Mouse (Mus musculus): ENCODE results near the gene Taok2. TPM values are rescaled to one million over a fixed set of nuclear protein-coding genes. Genes with fewer than 3 reads are reported as not detected.

Gene Taok2
- total RNA-seq, 1 experiment from 2014 or later: 89.5 TPM

- DNase-seq: peak; percentile 37
Observed at GRCm38 (mm10) chr7:126825403-126825802, 59.1 kb downstream of the Taok2 start.

- DNase-seq: no peak
Observed at GRCm38 (mm10) chr7:126823940-126824339, 60.6 kb downstream of the Taok2 start.

GRCm38 (mm10) chr7:126823202-126823711, 61.2 kb downstream of the Taok2 start:
- no peak for DNase-seq

- DNase-seq: peak; percentile 50
Observed at GRCm38 (mm10) chr7:126822741-126823140, 61.8 kb downstream of the Taok2 start.

- peak; percentile 82 for DNase-seq
Observed at GRCm38 (mm10) chr7:126821835-126822511, 62.5 kb downstream of the Taok2 start.

GRCm38 (mm10) chr7:126818818-126819217, 65.7 kb downstream of the Taok2 start:
- no peak for DNase-seq

- no peak for DNase-seq
Observed at GRCm38 (mm10) chr7:126817595-126817994, 66.9 kb downstream of the Taok2 start.

GRCm38 (mm10) chr7:126816494-126816893, 68.0 kb downstream of the Taok2 start:
- DNase-seq: no peak

GRCm38 (mm10) chr7:126815726-126816222, 68.7 kb downstream of the Taok2 start:
- no peak for DNase-seq

Other genes with a start within 250 kb of the Taok2 start
- 37.5 and 41.1 TPM in 2 replicates for gene Sgf29, start 235.4 kb downstream of the Taok2 start, total RNA-seq (2021)
- 29.6 and 31.0 TPM in 2 replicates for gene Sult1a1, start 208.3 kb downstream of the Taok2 start, total RNA-seq (2021)
- 83.3 and 85.8 TPM in 2 replicates for gene Bola2, start 189.3 kb downstream of the Taok2 start, total RNA-seq (2021)
- 12.8 and 17.5 TPM in 2 replicates for gene Slx1b, start 188.9 kb downstream of the Taok2 start, total RNA-seq (2021)
- gene Coro1a, start 176.9 kb downstream of the Taok2 start, total RNA-seq (2021): 3.5 and 8.0 TPM in 2 replicates
- gene Mapk3, start 125.1 kb downstream of the Taok2 start, total RNA-seq (2021): 142 and 170 TPM in 2 replicates
- gene Gdpd3, start 118.4 kb downstream of the Taok2 start, total RNA-seq (2021): 6.5 and 7.5 TPM in 2 replicates
- 122 and 181 TPM in 2 replicates for gene Ypel3, start 107.7 kb downstream of the Taok2 start, total RNA-seq (2021)
- gene Tbx6, start 103.2 kb downstream of the Taok2 start, total RNA-seq (2021): 0.67 and 1.6 TPM in 2 replicates
- gene Ppp4c, start 92.2 kb downstream of the Taok2 start, total RNA-seq (2021): 91.5 and 101 TPM in 2 replicates
- gene Fam57b, start 87.0 kb downstream of the Taok2 start, total RNA-seq (2021): 17.2 and 17.3 TPM in 2 replicates
- gene 4930451I11Rik, start 53.1 kb downstream of the Taok2 start, total RNA-seq (2021): not detected in 2 replicates
- 0.52 and 1.9 TPM in 2 replicates for gene Doc2a, start 37.3 kb downstream of the Taok2 start, total RNA-seq (2021)
- 23.2 and 39.1 TPM in 2 replicates for gene Hirip3, start 22.7 kb downstream of the Taok2 start, total RNA-seq (2021)
- gene Ino80e, start 22.3 kb downstream of the Taok2 start, total RNA-seq (2021): 44.4 and 50.5 TPM in 2 replicates
- 21.7 and 34.5 TPM in 2 replicates for gene Tmem219, start 38.2 kb upstream of the Taok2 start, total RNA-seq (2021)
- gene Kctd13, start 44.2 kb upstream of the Taok2 start, total RNA-seq (2021): 31.1 and 42.7 TPM in 2 replicates
- 1.6 and 2.5 TPM in 2 replicates for gene Asphd1, start 64.9 kb upstream of the Taok2 start, total RNA-seq (2021)
- gene Sez6l2, start 65.9 kb upstream of the Taok2 start, total RNA-seq (2021): 91.1 and 128 TPM in 2 replicates
- 95.1 and 99.5 TPM in 2 replicates for gene Cdipt, start 91.2 kb upstream of the Taok2 start, total RNA-seq (2021)
- 0.71 and 2.0 TPM in 2 replicates for gene Cdiptos, start 91.4 kb upstream of the Taok2 start, total RNA-seq (2021)
- gene Mvp, start 129.9 kb upstream of the Taok2 start, total RNA-seq (2021): 102 and 118 TPM in 2 replicates
- 1.7 and 2.8 TPM in 2 replicates for gene Pagr1b, start 131.8 kb upstream of the Taok2 start, total RNA-seq (2021)
- gene Pagr1a, start 132.6 kb upstream of the Taok2 start, total RNA-seq (2021): 13.4 and 28.2 TPM in 2 replicates
- gene Gm42742, start 136.4 kb upstream of the Taok2 start, total RNA-seq (2021): 31.0 and 44.0 TPM in 2 replicates
- gene Prrt2, start 136.5 kb upstream of the Taok2 start, total RNA-seq (2021): 2.2 and 5.1 TPM in 2 replicates
- gene Maz, start 142.3 kb upstream of the Taok2 start, total RNA-seq (2021): 167 and 171 TPM in 2 replicates
- gene Kif22, start 157.8 kb upstream of the Taok2 start, total RNA-seq (2021): 9.5 and 15.0 TPM in 2 replicates
- gene Zg16, start 202.6 kb upstream of the Taok2 start, total RNA-seq (2021): not detected in 2 replicates
- 0.43 and 1.1 TPM in 2 replicates for gene AI467606, start 206.7 kb upstream of the Taok2 start, total RNA-seq (2021)
- gene Qprt, start 237.5 kb upstream of the Taok2 start, total RNA-seq (2021): 0.21 TPM in 1 of 2 replicates, not detected in the other